Mouse (Mus musculus) CH12.LX (cell line): ENCODE data around the gene Poc1b. TPM values are rescaled to one million over a fixed set of nuclear protein-coding genes. Genes with fewer than 3 reads are reported as not detected.

Experiments used
- DNase-seq: peaks from one replicate; pipeline ENCODE4 v3.0.0-alpha.2; 2013; ENCODE audit errors: extremely low read depth
- H3K27ac ChIP-seq: 2 replicates; pipeline ENCODE4 v1.5.1; 2012; ENCODE audit warnings: low read depth, mild to moderate bottlenecking, control low read depth, moderate library complexity; ENCODE audit not compliant: insufficient read depth
- H3K27me3 ChIP-seq: replicated peaks from 2 replicates; pipeline ENCODE3; 2012; ENCODE audit warnings: inconsistent platforms
- H3K36me3 ChIP-seq, 2 experiments: replicated peaks in 1 of 2; 2 replicates each; pipeline versions ENCODE3 to v1.6.1; 2012; ENCODE audit warnings: inconsistent platforms in 1 of 2, low read length in 1 of 2, mild to moderate bottlenecking in 1 of 2, mixed read lengths in 1 of 2, moderate library complexity in 1 of 2; ENCODE audit not compliant: control insufficient read depth in 1 of 2, insufficient read depth in 1 of 2
- H3K4me1 ChIP-seq, 2 experiments: 2 replicates each; pipeline ENCODE4 v1.6.1; 2012; ENCODE audit warnings: inconsistent platforms in 1 of 2, moderate library complexity in 1 of 2; ENCODE audit not compliant: insufficient read depth in 2 of 2, control insufficient read depth in 1 of 2
- H3K4me2 ChIP-seq: 2 replicates; pipeline ENCODE4 v1.6.1; 2012; ENCODE audit warnings: low read depth, mild to moderate bottlenecking, control low read depth; ENCODE audit not compliant: poor library complexity, insufficient read depth, severe bottlenecking
- H3K4me3 ChIP-seq, 3 experiments: fragments of 150-350 bp in 1 of 3; sonication (generic) in 1 of 3; replicated peaks in 1 of 3; 2 replicates each; pipeline versions ENCODE3 to v1.5.1; 2011 to 2012; ENCODE audit warnings: low read depth in 2 of 3, low read length in 2 of 3, mild to moderate bottlenecking in 2 of 3, moderate library complexity in 2 of 3, control low read depth in 1 of 3, improper control_type of control experiment in 1 of 3, inconsistent platforms in 1 of 3, mixed read lengths in 1 of 3; ENCODE audit not compliant: poor library complexity in 1 of 3
- H3K79me2 ChIP-seq: replicated peaks from 2 replicates; pipeline ENCODE4 v1.6.1; 2012; ENCODE audit warnings: mild to moderate bottlenecking, moderate library complexity; ENCODE audit not compliant: control insufficient read depth, poor library complexity, insufficient read depth, severe bottlenecking; ENCODE audit errors: extremely low read depth
- H3K9ac ChIP-seq: 2 replicates; pipeline ENCODE4 v1.6.1; 2012; ENCODE audit warnings: low read depth, mild to moderate bottlenecking, control low read depth, moderate library complexity; ENCODE audit not compliant: insufficient read depth
- H3K9me3 ChIP-seq: replicated peaks from 2 replicates; pipeline ENCODE3; 2012; ENCODE audit warnings: low read length, inconsistent platforms, mixed read lengths
- CHD1 ChIP-seq: IDR thresholded peaks from 2 replicates; pipeline ENCODE4 v1.6.1; 2012; ENCODE audit warnings: low read depth, low read length, improper control_type of control experiment, inconsistent platforms
- CHD2 ChIP-seq: IDR thresholded peaks from 2 replicates; pipeline ENCODE4 v1.6.1; 2011; ENCODE audit warnings: low read length, improper control_type of control experiment
- CTCF ChIP-seq, 2 experiments: IDR thresholded peaks in 1 of 2; conservative IDR thresholded peaks in 1 of 2; 2 replicates each; pipeline ENCODE4 v1.5.1; 2011 to 2012; ENCODE audit warnings: low read depth in 2 of 2, low read length in 2 of 2, improper control_type of control experiment in 1 of 2, inconsistent platforms in 1 of 2, mild to moderate bottlenecking in 1 of 2, moderate library complexity in 1 of 2
- E2F4 ChIP-seq: IDR thresholded peaks from 2 replicates; pipeline ENCODE4 v1.6.1; 2011; ENCODE audit warnings: low read depth, low read length, improper control_type of control experiment; ENCODE audit not compliant: insufficient replicate concordance
- ELF1 ChIP-seq: IDR thresholded peaks from 2 replicates; pipeline ENCODE4 v1.6.1; 2014; ENCODE audit warnings: low read depth, mild to moderate bottlenecking, inconsistent platforms, low read length, improper control_type of control experiment
- EP300 ChIP-seq: IDR thresholded peaks from 2 replicates; pipeline ENCODE4 v1.6.1; 2011; ENCODE audit warnings: low read length, improper control_type of control experiment
- ETS1 ChIP-seq: conservative IDR thresholded peaks from 2 replicates; pipeline ENCODE4 v1.6.1; 2012; ENCODE audit warnings: low read depth, mild to moderate bottlenecking, inconsistent platforms, low read length, improper control_type of control experiment, moderate library complexity
- GABPA ChIP-seq: IDR thresholded peaks from 2 replicates; pipeline ENCODE4 v1.6.1; 2012; ENCODE audit warnings: low read depth, low read length, improper control_type of control experiment, inconsistent platforms; ENCODE audit not compliant: insufficient replicate concordance
- IRF4 ChIP-seq: IDR thresholded peaks from 2 replicates; pipeline ENCODE4 v1.6.1; 2014; ENCODE audit warnings: low read depth, mild to moderate bottlenecking, inconsistent platforms, low read length, improper control_type of control experiment
- JUN ChIP-seq: IDR thresholded peaks from 2 replicates; pipeline ENCODE4 v1.6.1; 2011; ENCODE audit warnings: low read depth, mild to moderate bottlenecking, low read length, improper control_type of control experiment, moderate library complexity; ENCODE audit not compliant: insufficient read depth
- JUND ChIP-seq: conservative IDR thresholded peaks from 2 replicates; pipeline ENCODE4 v1.6.1; 2011; ENCODE audit warnings: low read depth, low read length, improper control_type of control experiment
- KAT2A ChIP-seq: IDR thresholded peaks from 2 replicates; pipeline ENCODE4 v1.6.1; 2012; ENCODE audit warnings: low read length, improper control_type of control experiment, inconsistent platforms; ENCODE audit not compliant: insufficient replicate concordance
- MAZ ChIP-seq: IDR thresholded peaks from 2 replicates; pipeline ENCODE4 v1.6.1; 2012; ENCODE audit warnings: low read depth, mild to moderate bottlenecking, inconsistent platforms, low read length, improper control_type of control experiment, moderate library complexity
- MEF2A ChIP-seq: IDR thresholded peaks from 2 replicates; pipeline ENCODE4 v1.6.1; 2014; ENCODE audit warnings: low read depth, mild to moderate bottlenecking, inconsistent platforms, low read length, improper control_type of control experiment, borderline replicate concordance
- MYC ChIP-seq: IDR thresholded peaks from 2 replicates; pipeline ENCODE4 v1.6.1; 2011; ENCODE audit warnings: low read depth, mild to moderate bottlenecking, improper control_type of control experiment, low read length
- PAX5 ChIP-seq: IDR thresholded peaks from 2 replicates; pipeline ENCODE4 v1.6.1; 2012; ENCODE audit warnings: low read length, inconsistent platforms, mixed read lengths
- POLR2A ChIP-seq: IDR thresholded peaks from 2 replicates; pipeline ENCODE4 v1.6.1; 2011; ENCODE audit warnings: low read depth, mild to moderate bottlenecking, improper control_type of control experiment, low read length
- POLR2AphosphoS2 ChIP-seq: IDR thresholded peaks from 2 replicates; pipeline ENCODE4 v1.6.1; 2011; ENCODE audit warnings: low read depth, low read length, improper control_type of control experiment
- RAD21 ChIP-seq: IDR thresholded peaks from 2 replicates; pipeline ENCODE4 v1.6.1; 2011; ENCODE audit warnings: low read depth, mild to moderate bottlenecking, low read length, improper control_type of control experiment, moderate library complexity
- RCOR1 ChIP-seq: conservative IDR thresholded peaks from 2 replicates; pipeline ENCODE4 v1.6.1; 2012; ENCODE audit warnings: low read depth, mild to moderate bottlenecking, inconsistent platforms, low read length, improper control_type of control experiment
- SIN3A ChIP-seq: IDR thresholded peaks from 2 replicates; pipeline ENCODE4 v1.6.1; 2012; ENCODE audit warnings: low read length, improper control_type of control experiment, inconsistent platforms
- SMC3 ChIP-seq: IDR thresholded peaks from 2 replicates; pipeline ENCODE4 v1.6.1; 2011; ENCODE audit warnings: low read depth, low read length, improper control_type of control experiment
- TBP ChIP-seq: conservative IDR thresholded peaks from 2 replicates; pipeline ENCODE4 v1.6.1; 2011; ENCODE audit warnings: low read depth, low read length, improper control_type of control experiment
- TCF12 ChIP-seq: IDR thresholded peaks from 2 replicates; pipeline ENCODE4 v1.6.1; 2014; ENCODE audit warnings: low read depth, mild to moderate bottlenecking, inconsistent platforms, low read length, improper control_type of control experiment
- UBTF ChIP-seq: IDR thresholded peaks from 2 replicates; pipeline ENCODE4 v1.6.1; 2012; ENCODE audit warnings: low read depth, mild to moderate bottlenecking, inconsistent platforms, low read length, improper control_type of control experiment, moderate library complexity
- USF1 ChIP-seq: IDR thresholded peaks from 2 replicates; pipeline ENCODE4 v1.6.1; 2014; ENCODE audit warnings: low read depth, mild to moderate bottlenecking, inconsistent platforms, low read length, improper control_type of control experiment
- ZC3H11A ChIP-seq: IDR thresholded peaks from 2 replicates; pipeline ENCODE4 v1.6.1; 2012; ENCODE audit warnings: low read depth, mild to moderate bottlenecking, inconsistent platforms, low read length, improper control_type of control experiment
- ZNF384 ChIP-seq: IDR thresholded peaks from 2 replicates; pipeline ENCODE4 v1.6.1; 2012; ENCODE audit warnings: low read depth, low read length, improper control_type of control experiment, inconsistent platforms
- dilution Hi-C: fragments of 300-500 bp; cut with MboI; formaldehyde crosslinking; loops from 2 replicates; pipeline ENCODE4 v1.14.3; 2020; ENCODE audit warnings: low sequenced_read_pairs; ENCODE audit not compliant: extremely low pct_unique_long_range_greater_than_20kb, extremely low pct_ligation_motif_present
- in situ Hi-C: fragments of 300-500 bp; cut with MboI; formaldehyde crosslinking; loops from 3 replicates; pipeline ENCODE4 v1.14.3; 2019; ENCODE audit warnings: low sequenced_read_pairs, low pct_ligation_motif_present, low pct_unique_long_range_greater_than_20kb, mixed read lengths
- polyA plus RNA-seq: library from polyadenylated mRNA; unstranded; fragments of >175 nt; gene quantifications from 2 replicates; pipeline ENCODE4 v1.2.1, GENCODE M21; 2012; ENCODE audit warnings: low read depth; ENCODE audit not compliant: insufficient read length
- total RNA-seq, 2 experiments: library from RNA; depleted of rRNA; stranded (reverse); fragments of 300-350 nt in 1 of 2; fragments of >200 nt in 1 of 2; gene quantifications; 2 replicates each; pipeline ENCODE4 v1.2.3; 2012 to 2014

Gene Poc1b
- total and polyA plus RNA-seq, 3 experiments: 3.8 to 18.2 (median 5.6) TPM

DNA sequence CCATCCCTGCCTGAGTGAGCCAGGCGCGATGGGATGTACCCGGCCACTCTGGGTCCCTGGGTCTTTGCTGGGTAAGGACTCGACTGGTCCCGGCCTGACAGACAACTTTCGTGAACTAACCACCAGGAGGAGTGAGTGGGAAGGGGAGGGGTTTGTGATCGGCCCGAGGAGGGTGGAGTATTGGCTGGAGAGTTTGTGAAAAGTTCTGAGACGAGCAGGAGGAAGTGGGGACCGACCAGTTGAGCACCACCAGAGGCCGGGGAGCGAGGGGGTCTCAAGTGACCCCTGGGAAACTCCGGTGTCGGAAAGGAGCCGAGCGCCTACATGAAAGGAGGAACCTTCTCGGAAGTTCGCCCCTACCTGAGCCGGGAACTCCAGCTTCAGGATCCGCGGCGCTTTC, 1.1 kb downstream of the Poc1b start, which contains the start of gene Galnt4:
Galnt4 (plus strand) TSS at position 196 of the 400 bp plus-strand sequence.
- Histone ChIP-seq H3K9me3 (peaks cover 21% of the 10 kb centered on the region), H3K9ac (peak within 1 kb of the TSS; percentile 89), H3K4me3 (peak within 1 kb of the TSS; percentile 54 to 92 (median 82)), H3K79me2 (no peaks in the 10 kb centered on the region), H3K4me2 (peak within 1 kb of the TSS; percentile 84), H3K27me3 (no peaks in the 10 kb centered on the region), H3K4me1 (peaks cover 13 to 42% of the 10 kb centered on the region in 2 experiments), H3K36me3 (peaks cover 7 to 37% of the 10 kb centered on the region in 2 experiments), H3K27ac (peak within 1 kb of the TSS; percentile 74)
- TF ChIP-seq MAZ (no peak), ZC3H11A (no peak), TBP (peak; percentile 67), RAD21 (peak; percentile 13), CTCF (conservative IDR thresholded peaks at IDR 0.05 in 1 of 2, IDR thresholded peaks at IDR 0.05 in 1 of 2; ENCODE audit: low read depth in 2 of 2, low read length in 2 of 2) (peak in 1 of 2 experiments; percentile 56; a peak in 2 of 4 replicates), IRF4 (peak; percentile 37; the same call in 1 of the 2 replicates), MEF2A (no peak), POLR2A (peak; percentile 75), TCF12 (peak; percentile 59), POLR2AphosphoS2 (no peak), SMC3 (peak; percentile 51), SIN3A (0 out of 2 replicates have a peak, but pooled peaks have one; percentile 24), UBTF (peak; percentile 64; the same call in 1 of the 2 replicates)
- in situ Hi-C loops (no loop called here), dilution Hi-C loops (no loop called here)
- peak; percentile 89 for DNase-seq

DNA sequence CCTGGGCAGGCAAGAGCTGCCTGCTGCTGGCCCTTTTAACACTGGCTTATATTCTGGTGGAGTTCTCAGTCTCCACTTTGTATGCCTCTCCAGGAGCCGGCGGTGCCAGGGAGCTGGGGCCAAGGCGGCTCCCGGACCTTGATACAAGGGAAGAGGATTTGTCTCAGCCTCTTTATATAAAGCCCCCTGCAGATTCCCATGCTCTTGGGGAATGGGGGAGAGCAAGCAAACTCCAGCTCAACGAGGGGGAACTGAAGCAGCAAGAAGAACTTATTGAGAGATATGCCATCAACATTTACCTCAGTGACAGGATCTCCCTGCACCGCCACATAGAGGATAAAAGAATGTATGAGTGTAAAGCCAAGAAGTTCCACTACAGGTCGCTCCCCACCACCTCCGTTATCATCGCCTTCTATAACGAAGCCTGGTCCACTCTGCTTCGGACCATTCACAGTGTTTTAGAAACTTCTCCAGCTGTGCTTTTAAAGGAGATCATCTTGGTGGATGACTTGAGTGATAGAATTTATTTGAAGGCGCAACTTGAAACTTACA, 1.7 kb downstream of the Poc1b start:
- Histone ChIP-seq H3K9me3 (peaks cover 18% of the 10 kb centered on the region), H3K27ac (no peak overlapping the region), H3K4me2 (peak overlapping the region; percentile 77), H3K36me3 (peaks cover 5 to 35% of the 10 kb centered on the region in 2 experiments), H3K27me3 (no peaks in the 10 kb centered on the region), H3K9ac (peak overlapping the region; percentile 89), H3K79me2 (no peaks in the 10 kb centered on the region), H3K4me1 (peaks cover 13 to 45% of the 10 kb centered on the region in 2 experiments), H3K4me3 (peak overlapping the region; percentile 54 to 92 (median 82))
- no peak for TF ChIP-seq ZNF384
- TF ChIP-seq ETS1: no peak
- TF ChIP-seq ELF1: no peak
- no peak for TF ChIP-seq CHD1
- no peak for TF ChIP-seq RCOR1
- TF ChIP-seq USF1: no peak
- no peak for TF ChIP-seq GABPA
- TF ChIP-seq TBP: no peak
- TF ChIP-seq TCF12: no peak
- no peak for TF ChIP-seq CHD2
- no peak for TF ChIP-seq JUND
- TF ChIP-seq EP300: no peak
- no peak for TF ChIP-seq E2F4
- no peak for TF ChIP-seq MYC
- TF ChIP-seq KAT2A: no peak
- no peak for TF ChIP-seq PAX5
- no peak for TF ChIP-seq JUN
- TF ChIP-seq SMC3: no peak
- no peak for DNase-seq
- dilution Hi-C loops: no loop called here
- in situ Hi-C loops: no loop called here
